Mouse (Mus musculus): ENCODE data around the gene Mpnd.

DNA sequence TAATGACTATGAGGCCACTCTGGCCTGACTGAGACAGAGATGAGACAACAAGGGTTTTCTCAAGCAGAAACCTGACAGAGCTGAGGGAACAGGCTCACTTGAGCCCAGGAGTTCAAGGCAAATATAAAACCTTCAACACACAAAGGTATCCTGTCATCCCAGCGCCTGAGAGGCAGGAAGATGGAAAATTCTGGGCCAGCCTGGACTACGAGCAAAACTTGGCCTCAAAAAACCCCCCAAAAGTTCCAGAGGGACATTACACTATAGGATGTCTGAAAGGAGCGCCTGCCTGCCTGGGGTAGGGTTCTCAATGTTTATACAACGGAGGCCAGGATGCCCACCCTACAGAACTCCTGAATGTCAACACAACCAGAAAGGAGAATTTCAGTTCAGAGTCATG lies 29.7 kb downstream of the Mpnd start:
- TF ChIP-seq CTCF (IDR thresholded peaks at IDR 0.05; ENCODE audit: low read depth) (no peak), EP300 (IDR thresholded peaks at IDR 0.05; ENCODE audit: low read depth) (no peak)
